Mouse (Mus musculus): Measurements from ENCODE around the gene Hsd17b12.

Hsd17b12 gene

GRCm38 (mm10) chr2:94010335-94011291 is 147.2 kb downstream of the Hsd17b12 start, which contains the start of gene Alkbh3:
Gene Alkbh3, minus strand, starts transcription at chr2:94010807.
- peak; percentile 95 for DNase-seq (ENCODE audit: low spot score)

DNA sequence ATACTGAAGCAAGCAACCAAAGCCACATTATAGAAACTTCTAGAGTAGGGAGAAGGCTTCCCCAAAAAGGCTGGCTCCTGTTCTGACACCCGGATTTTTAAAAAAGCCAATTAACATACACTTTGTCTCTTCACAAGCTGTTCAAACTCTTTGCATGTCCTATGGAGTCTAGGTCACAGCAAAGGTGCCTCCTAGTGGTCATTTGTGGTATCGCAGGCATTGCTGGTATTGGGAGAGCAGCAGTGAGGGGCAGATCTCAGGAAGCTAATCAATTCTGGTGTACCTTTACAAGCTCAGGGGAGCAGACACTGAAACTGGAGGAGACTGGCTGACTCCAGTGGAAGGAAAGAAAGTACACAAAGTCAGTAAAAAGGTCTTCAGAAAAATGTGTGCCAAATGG is 155.4 kb downstream of the Hsd17b12 start:
- peak; percentile 90 for DNase-seq (ENCODE audit: low spot score)

DNA sequence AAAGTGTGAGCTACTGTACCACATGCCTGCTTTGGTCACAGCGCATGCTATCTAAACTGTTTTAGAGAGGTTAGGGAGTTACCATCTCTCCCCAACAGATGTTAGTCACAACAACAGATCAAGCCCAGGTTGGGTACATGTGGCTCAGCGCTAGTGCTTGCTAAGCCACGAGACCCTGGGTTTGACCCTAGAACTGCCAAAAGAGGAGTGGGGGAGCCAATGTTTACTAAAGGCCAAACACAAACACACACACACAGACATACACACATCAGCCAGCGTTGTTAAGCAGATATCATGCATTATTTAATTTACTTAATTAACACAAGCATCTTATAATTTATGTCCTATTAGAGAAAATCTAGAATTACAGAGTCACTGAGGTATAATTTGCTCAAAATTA is 155.8 kb downstream of the Hsd17b12 start:
- DNase-seq (ENCODE audit: low spot score), result no peak

GRCm38 (mm10) chr2:94001411-94001810 is 156.4 kb downstream of the Hsd17b12 start:
- DNase-seq (ENCODE audit: low spot score), result no peak

- no peak for DNase-seq (ENCODE audit: low spot score)
These were observed 161.5 kb downstream of the Hsd17b12 start, which contains the start of gene Gm27027 for GRCm38 (mm10) chr2:93996254-93996653. Gene Gm27027, minus strand, starts transcription at chr2:93996354.

- no peak for DNase-seq (ENCODE audit: low spot score)
These were observed 165.0 kb downstream of the Hsd17b12 start for GRCm38 (mm10) chr2:93992810-93993209.

GRCm38 (mm10) chr2:93992259-93992658 is 165.5 kb downstream of the Hsd17b12 start:
- DNase-seq (ENCODE audit: low spot score), result no peak

DNA sequence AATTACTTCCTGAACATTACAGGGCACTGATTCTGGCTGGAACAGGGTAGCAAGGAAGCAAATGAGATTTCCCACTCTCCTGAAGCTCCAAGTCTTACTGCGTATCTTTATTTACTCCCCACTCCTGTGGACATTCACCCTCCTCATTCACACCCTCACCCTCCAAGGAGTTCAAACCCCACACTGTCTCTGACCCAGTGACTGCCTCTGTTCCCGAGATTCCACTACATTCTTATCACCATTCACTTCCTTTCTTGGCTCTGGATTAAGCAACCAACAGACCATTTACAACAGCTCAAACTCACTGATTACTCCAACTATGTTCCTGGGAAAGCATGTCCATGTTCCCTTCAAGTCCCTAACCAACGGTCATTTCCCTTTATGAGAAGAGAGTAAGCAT is 166.4 kb downstream of the Hsd17b12 start:
- DNase-seq (ENCODE audit: low spot score), result no peak

DNA sequence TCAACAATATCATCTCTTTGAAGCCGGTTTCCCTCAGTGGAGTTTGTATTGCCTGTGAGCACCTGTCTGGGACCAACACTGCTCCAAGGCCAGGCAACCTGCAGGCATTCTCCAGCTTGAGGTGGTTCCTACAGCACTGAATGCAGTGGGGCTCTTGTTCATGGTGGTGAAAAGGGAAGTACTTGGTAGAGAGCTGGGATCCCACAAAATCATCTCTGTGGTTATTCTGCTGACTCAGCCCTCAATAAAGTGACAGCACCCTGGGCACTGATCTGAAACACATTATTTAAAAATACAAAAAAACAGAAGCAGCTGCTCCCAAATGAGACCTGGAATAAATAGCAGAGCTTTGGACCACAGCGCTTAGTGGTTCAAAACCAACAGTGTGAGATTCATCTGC is 169.3 kb downstream of the Hsd17b12 start:
- no peak for DNase-seq (ENCODE audit: low spot score)
